Mouse (Mus musculus) layer of hippocampus, adult 11-12 months (tissue): ENCODE data around the gene Pten.

Experiments used
- DNase-seq: peaks from one replicate; pipeline ENCODE4 v3.0.0; 2022; ENCODE audit warnings: low spot score

Pten gene

DNA sequence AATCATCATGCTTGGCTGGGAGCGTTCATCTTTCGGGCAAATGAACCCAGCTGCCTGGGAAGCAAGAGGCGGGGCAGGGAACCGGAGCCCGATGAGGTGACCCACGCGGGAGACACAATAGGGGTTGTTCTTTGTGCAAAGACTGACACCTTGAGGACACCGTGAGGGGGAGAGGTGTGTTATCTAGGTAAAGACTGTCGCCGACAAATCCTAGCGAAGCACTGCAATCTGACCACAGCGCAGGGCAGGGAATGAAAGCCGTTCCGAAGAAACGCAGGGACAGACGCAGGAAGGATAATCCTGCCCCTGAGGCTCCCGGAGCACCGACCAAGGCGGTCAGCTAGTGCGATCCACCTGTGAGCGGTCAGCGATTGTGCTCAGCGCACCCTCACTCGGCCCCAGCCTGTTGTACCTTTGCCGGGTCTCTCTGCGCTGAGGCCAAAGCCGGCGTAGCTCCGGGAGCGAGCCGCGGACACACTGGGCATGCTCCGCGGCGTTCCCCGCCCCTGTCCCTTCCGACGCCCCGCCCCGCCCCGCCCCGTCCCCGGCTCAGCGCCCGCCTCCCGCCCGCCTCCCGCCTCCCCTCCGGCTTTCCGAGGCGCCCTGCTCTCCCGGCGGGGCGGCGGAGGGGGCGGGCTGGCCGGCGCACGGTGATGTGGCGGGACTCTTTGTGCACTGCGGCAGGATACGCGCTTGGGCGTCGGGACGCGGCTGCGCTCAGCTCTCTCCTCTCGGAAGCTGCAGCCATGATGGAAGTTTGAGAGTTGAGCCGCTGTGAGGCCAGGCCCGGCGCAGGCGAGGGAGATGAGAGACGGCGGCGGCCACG lies at the start of gene Pten:
Pten (plus strand) TSS at position 598 of the 826 bp plus-strand sequence.
- DNase-seq = peak; percentile 95

DNA sequence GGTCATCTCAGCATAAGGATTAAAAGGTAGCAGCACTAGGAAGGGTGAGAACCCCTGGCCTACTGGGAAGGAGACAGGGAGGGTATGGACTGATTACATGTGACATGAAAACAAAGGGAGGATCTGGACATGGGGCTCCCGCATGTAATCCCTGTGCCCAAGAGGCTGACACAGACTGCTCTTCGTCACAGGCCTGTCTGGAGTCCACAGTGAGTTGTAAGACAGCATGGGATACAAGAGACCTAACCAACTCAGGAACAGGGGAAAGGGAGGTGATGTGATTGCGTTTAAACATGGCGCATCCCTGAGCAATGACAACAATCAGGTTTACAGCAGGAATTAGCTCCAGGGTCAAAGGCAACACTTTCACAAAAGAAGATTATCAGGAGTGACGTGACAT lies 48.3 kb upstream of the Pten start:
- no peak for DNase-seq

DNA sequence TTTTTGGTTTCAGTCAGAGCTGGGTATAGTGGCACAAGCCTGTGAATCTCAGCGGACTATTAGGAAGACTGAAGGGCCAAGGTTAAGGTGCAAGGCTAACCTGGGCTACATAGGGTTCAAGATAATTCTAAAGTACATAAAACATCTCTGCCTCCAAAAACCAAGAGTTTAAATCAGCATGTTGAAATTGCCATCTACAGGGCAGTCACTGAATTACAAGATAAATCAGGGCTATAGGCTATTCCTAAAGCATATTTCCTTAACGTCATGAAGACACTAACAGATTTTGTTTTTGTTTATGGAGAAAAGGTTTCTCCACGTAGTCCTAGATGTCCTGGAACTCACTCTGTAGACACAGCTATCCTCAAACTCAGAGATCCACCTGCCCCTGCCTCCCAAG lies 47.0 kb upstream of the Pten start:
- peak; percentile 13 for DNase-seq

DNA sequence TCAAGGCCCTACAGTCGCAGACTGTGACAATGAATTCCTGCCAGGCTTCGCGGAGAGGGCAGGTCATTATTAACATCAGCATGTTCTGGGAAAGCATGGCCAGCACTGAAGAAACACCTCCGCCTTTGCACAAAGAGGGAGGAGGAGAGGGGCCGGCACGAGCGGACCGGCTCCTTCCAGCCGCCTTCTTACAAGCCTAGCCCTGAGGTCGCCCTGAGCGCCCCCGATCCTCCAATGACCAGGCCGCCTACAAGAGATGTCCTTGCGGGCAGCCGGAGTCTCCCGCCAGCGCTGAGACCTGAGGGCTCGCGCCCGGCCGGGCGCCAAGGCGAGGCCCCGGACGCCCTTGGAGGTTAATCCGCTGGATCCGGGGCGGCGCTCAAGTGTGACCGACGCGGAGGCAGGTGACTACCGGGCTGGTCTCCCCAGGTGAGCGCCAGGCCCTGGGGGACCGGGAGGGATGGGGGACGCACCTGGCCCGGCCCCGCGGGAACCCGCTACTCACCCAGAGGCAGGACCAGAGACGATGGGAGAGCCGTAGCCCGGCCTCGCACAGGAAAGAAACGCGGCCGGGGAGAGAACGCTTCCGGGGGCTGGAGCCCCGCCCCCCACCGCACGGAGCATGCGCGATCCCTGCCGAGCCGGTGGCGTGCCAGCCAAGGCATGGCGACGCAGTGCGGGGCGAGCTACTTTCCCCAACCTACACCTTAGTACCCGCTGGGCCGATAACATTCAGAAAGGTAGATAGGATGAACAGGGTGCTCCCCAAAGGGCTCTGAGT lies 45.3 kb upstream of the Pten start:
- peak; percentile 87 for DNase-seq

DNA sequence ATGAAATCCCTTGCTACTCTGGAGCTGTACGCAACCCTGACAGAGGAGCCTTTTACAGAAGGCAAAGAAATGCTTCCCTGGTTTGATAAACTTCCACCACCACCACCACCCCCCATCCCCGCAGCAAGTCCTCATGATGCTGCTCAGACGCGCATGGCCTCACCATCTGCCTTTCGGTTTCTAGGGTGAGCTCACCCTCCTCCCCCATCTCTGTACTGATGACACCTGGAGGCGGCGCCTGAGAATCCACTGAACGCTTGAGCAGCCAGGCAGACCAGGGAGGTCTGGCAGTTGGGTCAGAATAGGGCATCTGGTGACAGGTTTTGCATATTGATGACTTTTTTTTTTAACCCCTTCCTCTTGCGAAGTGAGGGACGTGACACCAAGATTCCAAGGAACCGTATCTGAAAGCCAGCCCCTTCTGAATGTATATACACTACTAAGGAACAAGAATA lies 44.7 kb upstream of the Pten start:
- peak; percentile 72 for DNase-seq

DNA sequence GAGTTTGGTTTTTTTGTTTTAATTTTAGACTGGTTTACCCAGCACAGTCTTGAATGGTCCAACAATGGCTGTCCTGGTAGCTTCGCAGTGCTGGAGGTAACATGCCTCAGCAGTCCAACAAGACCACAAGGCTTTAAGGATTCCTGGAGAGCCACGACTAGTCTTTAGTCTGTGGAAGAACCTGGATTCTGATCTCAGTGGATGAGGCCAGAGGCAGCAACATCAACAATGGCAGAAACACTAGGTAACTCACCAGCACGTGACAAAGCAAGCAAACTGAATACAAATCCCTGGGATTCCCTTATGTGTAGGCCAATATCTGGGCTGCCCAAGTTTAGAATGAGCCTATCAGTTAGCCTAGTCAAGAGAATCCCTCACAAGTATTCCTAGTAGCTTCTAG lies 43.8 kb upstream of the Pten start:
- DNase-seq = no peak

DNA sequence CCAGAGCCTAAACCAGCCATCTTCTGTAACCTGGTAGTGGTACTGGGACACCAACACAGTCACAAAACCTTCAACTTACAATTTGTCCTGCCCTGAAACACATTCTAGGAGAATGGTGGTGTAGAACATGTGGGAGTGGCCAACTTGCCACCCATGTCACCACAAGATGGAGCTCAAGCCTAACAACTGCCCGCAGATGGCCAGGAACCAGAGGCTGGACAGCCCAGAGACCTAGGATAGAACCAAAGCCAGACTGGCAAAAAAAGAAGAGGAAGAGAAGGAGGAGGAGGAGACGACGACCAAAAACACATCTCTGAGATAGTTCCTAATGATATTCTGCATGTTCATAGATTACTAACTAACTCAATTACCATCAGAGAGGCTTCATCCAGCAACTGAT lies 42.1 kb upstream of the Pten start:
- peak; percentile 82 for DNase-seq

DNA sequence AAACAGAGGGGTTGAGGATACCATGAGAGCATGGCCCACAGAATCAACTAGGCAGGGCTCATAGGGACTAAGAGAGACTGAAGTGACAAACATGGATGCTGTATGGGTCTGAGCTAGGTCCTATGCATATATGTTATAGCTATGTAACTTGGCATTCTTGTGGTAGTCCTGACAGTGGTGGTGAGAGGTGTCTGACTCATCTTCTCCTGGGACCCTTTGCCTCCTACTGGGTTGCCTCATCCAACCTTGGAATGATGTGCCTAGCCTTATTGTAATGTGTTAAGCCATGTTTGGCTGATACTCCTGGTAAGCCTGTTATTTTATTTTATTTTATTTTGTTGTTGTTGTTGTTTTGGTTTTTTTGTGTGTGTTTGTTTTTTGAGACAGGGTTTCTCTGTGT lies 41.6 kb upstream of the Pten start:
- no peak for DNase-seq

DNA sequence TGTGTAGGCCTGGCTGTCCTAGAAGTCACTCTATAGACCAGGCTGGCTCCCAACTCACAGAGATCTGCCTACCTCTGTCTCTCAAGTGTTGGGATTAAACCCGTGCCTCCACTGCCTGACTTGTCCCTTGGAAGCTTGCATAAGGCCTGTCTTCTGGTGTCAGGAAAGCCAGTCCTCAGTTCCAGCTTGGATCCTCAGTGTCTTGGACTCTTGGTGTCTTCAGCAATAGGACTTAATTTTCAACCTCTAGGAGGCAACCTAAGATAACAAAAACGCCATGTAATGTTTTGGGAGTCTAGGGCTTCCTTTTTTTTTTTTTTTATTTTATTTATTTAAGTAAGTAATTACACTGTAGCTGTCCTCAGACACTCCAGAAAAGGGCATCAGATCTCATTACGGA lies 39.7 kb upstream of the Pten start:
- no peak for DNase-seq

DNA sequence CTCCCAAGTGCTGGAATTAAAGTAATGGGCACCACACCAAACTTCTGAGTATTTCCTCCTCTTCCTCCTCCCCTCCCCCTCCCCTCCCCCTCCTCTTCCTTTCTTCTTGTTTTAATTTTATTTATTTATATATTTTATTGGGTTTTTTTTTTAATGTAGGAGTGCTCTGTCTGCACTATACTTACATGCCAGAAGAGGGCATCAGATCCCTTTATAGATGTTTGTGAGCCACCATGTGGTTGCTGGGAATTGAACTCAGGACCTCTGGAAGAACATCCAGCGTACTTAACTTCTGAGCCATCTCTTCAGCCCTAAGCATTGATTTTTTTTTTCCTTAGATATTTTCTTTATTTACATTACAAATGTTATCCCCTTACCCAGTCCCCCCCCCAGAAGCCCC lies 37.0 kb upstream of the Pten start:
- no peak for DNase-seq

DNA sequence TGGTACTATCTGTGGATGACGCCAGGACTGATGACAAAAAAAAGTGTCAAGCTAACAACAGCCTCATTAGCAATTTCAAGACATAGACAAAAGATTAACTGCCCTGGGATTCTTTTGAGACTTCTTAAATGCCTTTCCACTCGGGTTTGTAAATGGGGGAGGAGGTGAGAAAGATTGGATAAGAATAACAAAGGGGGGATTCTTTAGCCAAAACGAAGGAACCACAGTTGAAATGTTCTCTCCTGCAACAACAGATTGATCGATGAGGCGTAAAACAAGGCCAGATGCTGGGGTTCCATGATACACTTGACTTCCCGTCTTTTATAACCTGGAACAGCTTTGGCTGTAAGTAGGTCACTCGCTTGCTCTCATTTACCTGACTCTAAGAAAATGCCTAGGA lies 33.5 kb upstream of the Pten start:
- DNase-seq = no peak

DNA sequence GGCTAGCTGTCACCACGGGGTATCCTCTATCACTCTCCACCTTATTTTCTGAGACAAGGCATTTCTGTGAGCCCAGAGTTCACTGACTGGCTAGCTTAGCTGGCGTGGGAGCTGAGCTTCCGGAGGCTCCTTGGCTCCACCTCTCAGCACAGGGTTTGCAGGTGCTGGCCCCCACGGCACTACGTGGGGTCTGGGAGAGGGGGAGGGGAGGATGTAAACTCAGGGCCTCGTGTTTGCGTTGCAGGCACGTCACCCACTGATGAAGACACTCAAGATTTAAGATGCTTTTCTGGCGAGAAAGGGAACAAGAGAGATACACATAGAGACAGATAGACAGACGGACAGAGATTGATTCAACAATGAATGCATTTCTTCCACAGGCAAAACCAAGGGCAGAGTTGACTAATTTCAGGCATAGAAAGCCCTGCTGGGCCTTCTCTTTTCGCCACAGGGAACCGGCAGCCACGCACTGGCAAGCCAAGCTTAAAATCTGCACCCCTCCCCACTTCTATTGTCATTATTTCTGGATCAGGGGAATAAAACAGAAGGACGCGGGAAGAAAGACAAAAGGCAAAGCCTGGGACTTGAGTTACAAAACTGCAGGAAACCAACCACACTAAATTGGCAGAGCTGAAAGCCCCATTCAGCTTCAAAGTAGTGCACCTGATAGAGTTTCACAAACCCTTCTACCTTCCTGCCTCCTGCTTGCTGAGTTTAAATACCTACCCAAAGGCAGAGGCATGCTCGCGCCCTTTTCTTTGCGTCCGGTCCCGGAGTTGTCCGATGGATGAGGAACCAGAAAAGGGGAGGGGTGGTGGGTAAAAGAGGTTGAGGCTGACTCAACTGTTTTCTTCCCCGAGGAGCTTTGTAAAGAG lies 30.6 kb upstream of the Pten start:
- DNase-seq = no peak

DNA sequence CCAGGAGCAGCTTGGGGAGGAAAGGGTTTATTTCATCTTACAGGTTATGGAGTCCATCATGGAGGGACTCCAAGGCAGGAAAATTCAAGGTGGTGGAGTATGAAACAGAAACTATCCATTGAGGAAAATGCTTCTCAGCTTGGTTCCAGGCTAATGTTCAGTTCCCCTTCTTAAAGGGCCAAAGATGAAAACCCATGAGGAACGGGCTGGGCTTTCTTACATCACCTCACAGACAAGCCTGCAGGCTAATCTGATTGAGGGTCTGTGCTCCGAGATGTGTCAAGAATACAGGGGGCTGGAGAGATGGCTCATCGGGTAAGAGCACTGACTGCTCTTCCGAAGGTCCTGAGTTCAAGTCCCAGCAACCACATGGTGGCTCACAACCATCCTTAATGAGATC lies 27.5 kb upstream of the Pten start:
- no peak for DNase-seq

DNA sequence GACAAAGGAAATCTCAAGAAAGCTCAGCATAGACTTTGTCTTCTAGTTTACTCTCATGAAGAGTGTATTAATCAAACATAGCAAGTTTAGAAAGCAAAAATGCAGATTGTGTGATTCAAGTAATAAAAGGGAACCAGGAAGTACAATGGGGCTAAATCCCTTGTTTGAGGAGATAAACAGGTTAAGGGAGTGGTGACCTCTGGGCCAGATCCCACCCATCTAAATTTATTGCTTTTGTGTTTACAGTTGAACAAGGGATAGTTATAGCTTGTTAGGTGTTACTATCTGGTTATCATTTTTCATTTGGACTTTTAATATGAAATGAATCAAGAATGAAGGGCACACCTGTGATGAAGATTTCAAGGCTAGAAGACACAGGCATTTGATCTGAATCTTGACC lies 24.4 kb upstream of the Pten start:
- DNase-seq = no peak

DNA sequence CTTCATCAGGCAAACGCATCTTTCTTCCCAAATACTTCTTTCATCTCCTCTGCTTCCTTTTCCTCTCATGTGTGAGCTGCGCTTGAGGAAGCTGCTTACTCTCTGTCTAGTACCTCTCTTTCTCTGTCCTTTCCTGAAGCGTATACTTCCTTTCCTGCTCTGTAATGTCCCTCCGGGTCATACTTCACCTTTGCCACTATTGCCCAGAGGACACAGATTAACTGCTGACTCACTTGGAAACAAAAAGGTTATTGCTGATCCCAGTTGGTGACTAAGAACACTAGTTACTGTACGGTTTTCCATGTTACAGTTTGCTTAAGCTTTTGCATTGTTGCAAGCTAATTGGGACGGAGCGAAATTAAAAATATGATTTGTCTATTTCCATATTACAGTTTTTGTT lies 19.5 kb upstream of the Pten start:
- DNase-seq = no peak

DNA sequence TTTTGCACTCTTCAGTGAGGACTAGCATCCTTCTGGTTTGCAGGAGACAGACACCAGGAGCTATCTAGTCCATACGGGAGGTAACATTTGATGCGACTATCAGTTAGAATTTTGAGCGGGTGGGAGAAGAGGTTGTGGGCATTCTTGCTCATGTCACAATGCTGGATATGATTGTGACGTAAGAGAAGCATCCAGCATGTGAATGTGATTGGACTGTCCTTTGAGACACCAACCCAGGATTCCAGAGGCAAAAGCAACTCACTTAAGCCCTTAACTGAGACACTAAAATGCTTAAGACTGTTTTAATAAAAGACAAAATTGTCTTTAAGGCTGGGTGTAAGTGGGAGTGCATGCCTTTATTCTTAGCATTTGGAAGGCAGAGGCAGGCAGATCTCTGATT lies 17.6 kb upstream of the Pten start, which contains the start of gene Atad1:
Atad1 (minus strand) TSS at position 101 of the 400 bp plus-strand sequence.
- DNase-seq = no peak

DNA sequence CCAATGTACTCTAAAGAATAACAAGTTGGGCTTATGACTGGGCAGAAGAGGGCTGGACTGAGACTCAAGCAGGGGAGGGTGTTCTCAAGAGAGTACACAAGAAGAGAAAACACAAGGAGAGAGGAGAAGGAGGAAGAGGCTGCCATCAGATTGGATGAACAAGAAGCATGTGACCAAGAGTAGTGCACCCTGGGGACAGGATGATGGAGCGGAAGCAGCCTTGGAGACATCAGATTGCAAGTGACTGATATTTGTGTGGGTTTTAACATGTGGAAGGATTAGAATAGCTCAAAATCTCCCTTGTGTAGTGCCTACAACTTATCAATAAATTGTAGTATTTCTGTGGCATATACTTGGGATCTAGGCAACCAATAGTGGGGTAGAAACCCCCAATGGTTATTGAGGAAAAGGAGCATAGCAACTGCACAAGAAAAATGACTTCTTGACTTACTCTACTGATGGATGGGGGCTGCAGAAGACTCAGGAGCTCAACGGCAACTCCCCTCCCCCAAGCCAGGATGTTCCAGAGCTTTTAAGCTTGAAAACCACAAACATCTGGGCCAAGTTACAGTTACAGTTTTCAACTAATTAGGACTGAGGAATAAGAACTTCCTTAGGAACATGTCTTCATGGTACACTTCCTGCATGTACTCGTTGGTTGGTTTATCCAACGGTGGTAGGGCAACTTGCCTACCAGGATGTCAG lies 16.5 kb upstream of the Pten start:
- no peak for DNase-seq

DNA sequence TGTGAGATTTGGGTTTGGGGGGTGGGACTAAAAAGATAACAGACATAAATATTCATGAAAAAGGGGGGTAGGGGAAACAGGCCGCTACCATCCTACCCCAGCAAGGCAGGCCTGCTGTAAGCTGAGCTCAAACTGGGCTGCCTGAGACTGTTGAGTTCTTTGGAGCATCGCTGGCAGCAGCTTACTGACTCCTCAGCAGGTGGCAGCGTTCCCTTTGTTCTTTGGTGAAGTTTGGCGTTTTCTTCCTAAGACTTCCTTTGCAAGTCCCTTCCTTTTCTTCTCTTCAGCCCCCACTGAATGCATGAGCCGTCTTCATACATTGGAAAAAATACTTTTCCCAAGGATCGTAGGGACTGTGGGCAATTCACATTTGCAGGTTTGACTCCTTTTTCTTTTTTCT lies 7.9 kb upstream of the Pten start:
- peak; percentile 37 for DNase-seq

DNA sequence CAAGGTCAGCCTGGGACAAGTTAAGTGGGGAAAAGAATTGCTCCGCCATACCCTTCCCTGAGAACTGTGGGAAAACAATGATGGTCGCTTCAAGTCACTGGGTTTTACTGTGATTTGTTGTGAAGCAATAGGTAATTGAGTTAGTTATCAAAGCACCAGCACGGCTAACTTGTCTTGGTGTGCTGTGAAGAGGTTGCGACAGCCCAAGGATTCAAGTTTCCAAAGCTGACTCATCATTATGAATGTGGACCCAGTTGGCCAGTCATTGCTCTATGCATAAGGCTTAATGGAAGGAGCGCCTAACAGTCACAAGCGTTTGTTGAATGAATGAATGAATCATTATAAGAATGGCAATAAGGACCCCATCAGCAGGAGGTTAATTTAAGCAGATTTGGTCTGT lies 4.9 kb upstream of the Pten start:
- DNase-seq = no peak

DNA sequence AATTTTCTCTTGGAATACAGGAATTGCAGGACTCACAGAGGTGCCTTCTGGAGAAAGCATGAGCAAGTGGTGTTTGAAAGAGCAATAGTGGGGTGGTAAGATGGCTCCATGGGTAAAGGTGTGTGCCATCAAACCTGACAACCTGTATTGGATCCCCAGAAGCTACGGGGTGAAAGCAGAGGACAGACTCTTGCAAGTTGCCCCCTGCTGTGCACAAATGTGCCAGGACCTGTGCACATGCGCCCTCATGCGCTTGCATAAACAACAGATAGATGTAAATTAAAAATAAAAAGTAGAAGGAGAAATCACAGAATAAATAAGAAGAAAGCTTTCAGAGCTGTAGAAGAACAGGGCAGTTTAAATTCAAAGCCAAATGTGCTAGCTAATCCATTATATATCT lies 3.9 kb upstream of the Pten start:
- DNase-seq = no peak

DNA sequence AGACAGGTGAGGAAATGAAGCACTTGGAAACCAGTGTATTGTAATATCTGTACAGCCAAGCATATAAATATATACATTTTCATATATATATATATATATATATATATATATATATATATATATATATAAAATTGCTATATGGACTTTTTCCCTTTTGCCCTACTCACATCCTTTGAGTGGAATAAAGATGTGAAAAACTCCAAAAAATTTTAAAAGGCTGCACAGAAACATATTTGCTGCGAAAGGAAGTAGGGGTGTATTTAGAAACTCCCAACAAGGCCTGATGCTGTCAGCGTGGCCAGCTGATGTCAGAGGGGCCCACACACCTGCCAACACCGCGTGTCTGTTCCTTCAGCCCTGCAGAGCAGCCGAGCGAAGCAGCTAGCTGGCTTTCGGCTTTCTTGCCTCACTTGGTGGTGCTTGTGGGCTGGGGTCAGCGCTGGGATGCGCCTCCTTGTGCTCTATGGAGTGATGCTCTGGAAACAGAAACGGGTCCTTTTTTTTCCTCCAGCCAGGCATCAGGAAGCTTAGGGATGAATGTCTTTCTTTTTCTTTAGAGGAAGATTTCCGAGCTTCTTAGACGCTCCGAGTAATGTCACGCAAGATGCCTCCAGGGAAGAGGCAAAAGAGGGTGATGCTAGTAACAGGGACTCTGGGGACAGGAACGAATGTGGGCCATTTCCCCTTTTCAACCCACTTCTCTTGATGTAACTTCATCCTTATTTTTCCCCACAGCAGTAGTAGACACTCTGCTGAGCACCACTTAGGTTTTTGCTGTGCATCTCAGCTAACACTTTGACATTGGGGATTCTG lies 2.9 kb upstream of the Pten start:
- no peak for DNase-seq
